Mouse (Mus musculus) brain, embryonic 14.5 days (tissue): Measurements from ENCODE around the gene Susd6.

ENCODE experiments used
- CTCF ChIP-seq: fragments of 200-500 bp; IDR thresholded peaks from 2 replicates; pipeline ENCODE4 v1.5.1; 2012; ENCODE audit warnings: inconsistent platforms, mild to moderate bottlenecking, moderate library complexity, borderline replicate concordance; ENCODE audit not compliant: insufficient read depth, insufficient read length; ENCODE audit errors: extremely low read depth
- POLR2A ChIP-seq: fragments of 200-500 bp; IDR thresholded peaks from 2 replicates; pipeline ENCODE4 v1.6.1; 2012; ENCODE audit warnings: mild to moderate bottlenecking, inconsistent platforms, borderline replicate concordance; ENCODE audit not compliant: poor library complexity, insufficient read depth, insufficient read length, severe bottlenecking; ENCODE audit errors: extremely low read depth

- TF ChIP-seq CTCF: no peak
- TF ChIP-seq POLR2A: no peak
Observed at GRCm38 (mm10) chr12:80783889-80784288, 6.4 kb upstream of the Susd6 start.
